Comparison of ENCODE assay signal across 9 mouse cellular contexts in genomic region chr5:112520826-112521702, GRCm38 (mm10). TPM values are rescaled to one million over a fixed set of nuclear protein-coding genes. Genes with fewer than 3 reads are reported as not detected.
A peak's percentile ranks its signal among the peaks of the same experiment; 100 is the strongest.
DNase-seq lines count a peak whose midpoint lies in the region; ATAC-seq and TF ChIP-seq lines count a peak whose summit lies in the region.
"Had no signal": no experiment of that assay in that cellular context is flagged by ENCODE, and none has a peak within 500 bp of the region (broad histone marks: within the 10 kb centered on the region; RNA-seq: fewer than 3 reads in every experiment).

No protein-coding gene starts in this region.

- in situ Hi-C loops in ES-E14 (cut with MboI; ENCODE audit: low sequenced_read_pairs in 2 of 2, unreplicated experiment in 2 of 2): no loop called here

- H3K27ac ChIP-seq in ES-E14 (ENCODE audit: insufficient read depth, low read depth, low read length, poor library complexity, severe bottlenecking): no peak overlapping the region
- peak overlapping the region; percentile 45; the same call in 1 of the 2 replicates for H3K27ac ChIP-seq in cortical plate, adult 2 months (ENCODE audit: insufficient read depth, low read length)
- peak overlapping the region; percentile 71 for H3K27ac ChIP-seq in forebrain, embryonic 16.5 days (ENCODE audit: low read length)
- peak overlapping the region; percentile 49 for H3K27ac ChIP-seq in midbrain, embryonic 12.5 days (replicated peaks)
- no peak overlapping the region for H3K27ac ChIP-seq in gastrocnemius, adult 2 months
- H3K27ac ChIP-seq: limb, embryonic 15.5 days had no signal

- no peaks in the 10 kb centered on the region for H3K27me3 ChIP-seq in forebrain, embryonic 16.5 days (replicated peaks; ENCODE audit: control insufficient read depth, insufficient read depth, low read length)
- peaks cover 52% of the 10 kb centered on the region for H3K27me3 ChIP-seq in midbrain, embryonic 12.5 days

- no peak overlapping the region for H3K4me2 ChIP-seq in forebrain, embryonic 16.5 days (ENCODE audit: low read length)
- H3K4me2 ChIP-seq in midbrain, embryonic 12.5 days (replicated peaks): peak overlapping the region; percentile 28
- H3K4me2 ChIP-seq: limb, embryonic 15.5 days had no signal

- no peaks in the 10 kb centered on the region for H3K9me3 ChIP-seq in ES-E14 (ENCODE audit: control insufficient read depth, insufficient read depth, low read depth, low read length)
- H3K9me3 ChIP-seq in forebrain, embryonic 16.5 days (ENCODE audit: control insufficient read depth, low read length): no peaks in the 10 kb centered on the region
- H3K9me3 ChIP-seq in midbrain, embryonic 12.5 days: 0 out of 2 replicates have a peak, but pooled peaks cover 3% of the 10 kb centered on the region
- H3K9me3 ChIP-seq: limb, embryonic 15.5 days had no signal

- 8% methylated on average over 8 of the region's 8 CpGs for WGBS in forebrain, embryonic 16.5 days
- 1% methylated on average over 8 of the region's 8 CpGs for WGBS in midbrain, embryonic 12.5 days

- peaks cover 5 to 22% of the 10 kb centered on the region in 2 experiments; a peak in 3 of 4 replicates for H3K4me1 ChIP-seq in ES-E14 (ENCODE audit: control insufficient read depth in 2 of 2, insufficient read depth in 2 of 2, low read length in 2 of 2, poor library complexity in 1 of 2)
- H3K4me1 ChIP-seq in cortical plate, adult 2 months (ENCODE audit: control insufficient read depth, insufficient read depth, low read length): peaks cover 22% of the 10 kb centered on the region
- peaks cover 35% of the 10 kb centered on the region for H3K4me1 ChIP-seq in forebrain, embryonic 16.5 days (replicated peaks; ENCODE audit: control insufficient read depth, insufficient read depth, low read length)
- peaks cover 45% of the 10 kb centered on the region for H3K4me1 ChIP-seq in midbrain, embryonic 12.5 days

- TF ChIP-seq CTCF in cortical plate, adult 2 months (IDR thresholded peaks at IDR 0.05; ENCODE audit: extremely low read depth, insufficient read depth, low read length): no peak
- no peak for TF ChIP-seq CTCF in gastrocnemius, adult 2 months (IDR thresholded peaks at IDR 0.05)

- H3K9ac ChIP-seq in ES-E14 (ENCODE audit: insufficient read depth, low read depth, low read length, poor library complexity, severe bottlenecking): no peak overlapping the region
- H3K9ac ChIP-seq in forebrain, embryonic 16.5 days (replicated peaks; ENCODE audit: low read depth, low read length): peak overlapping the region; percentile 19; the same call in 1 of the 2 replicates
- H3K9ac ChIP-seq in midbrain, embryonic 12.5 days (replicated peaks): no peak overlapping the region; the same call in 1 of the 2 replicates
- H3K9ac ChIP-seq: limb, embryonic 15.5 days had no signal

- no peak overlapping the region for H3K4me3 ChIP-seq in ES-E14 (ENCODE audit: insufficient read depth in 1 of 2, low read depth in 1 of 2, low read length in 2 of 2, poor library complexity in 1 of 2, severe bottlenecking in 1 of 2)
- H3K4me3 ChIP-seq in cortical plate, adult 2 months (ENCODE audit: insufficient read depth, low read length): no peak overlapping the region
- no peak overlapping the region for H3K4me3 ChIP-seq in forebrain, embryonic 16.5 days (replicated peaks; ENCODE audit: low read length)
- H3K4me3 ChIP-seq in midbrain, embryonic 12.5 days: no peak overlapping the region
- H3K4me3 ChIP-seq in gastrocnemius, adult 2 months: no peak overlapping the region
- H3K4me3 ChIP-seq: limb, embryonic 15.5 days had no signal

- H3K36me3 ChIP-seq in ES-E14 (ENCODE audit: control insufficient read depth, insufficient read depth, low read length, poor library complexity, severe bottlenecking): no peaks in the 10 kb centered on the region
- H3K36me3 ChIP-seq in forebrain, embryonic 16.5 days (ENCODE audit: control insufficient read depth, insufficient read depth): no peaks in the 10 kb centered on the region
- H3K36me3 ChIP-seq in midbrain, embryonic 12.5 days: no peaks in the 10 kb centered on the region
- H3K36me3 ChIP-seq: limb, embryonic 15.5 days had no signal

- peak; percentile 74 for ATAC-seq in forebrain, embryonic 16.5 days
- peak; percentile 81 for ATAC-seq in midbrain, embryonic 12.5 days (ENCODE audit: low FRiP score, low read depth)

- no peak for TF ChIP-seq POLR2A in cortical plate, adult 2 months (IDR thresholded peaks at IDR 0.05; ENCODE audit: extremely low read depth, insufficient read depth, low read length)

- peak; percentile 44 for DNase-seq in ES-E14 (ENCODE audit: low read depth, low spot score)
- DNase-seq in gastrocnemius, adult 2 months: no peak
- DNase-seq in adrenal gland, adult 8-10 months: no peak
- no peak for DNase-seq in spleen, postnatal 36 days (ENCODE audit: low spot score in 2 of 2)
- DNase-seq in cerebellum, postnatal 14 days: no peak

- intact Hi-C loops in gastrocnemius, adult 2 months (cut with DNase I): no loop called here

TF ChIP-seq in ES-E14, 5 proteins besides CTCF, POLR2A, EP300 and RAD21:
- no peak for TF ChIP-seq HCFC1 (IDR thresholded peaks at IDR 0.05; ENCODE audit: borderline replicate concordance, insufficient read depth, low read length)
TF ChIP-seq in ES-E14: peak in this region for 0.

RNA-seq across cellular contexts. Expression of gene Sez6l, which starts 55.9 kb away (rescaled TPM):
- 0.13 and 0.32 TPM in 2 replicates for total RNA-seq in ES-E14 (2012; rRNA removed)
- 105 and 112 TPM in 2 replicates for polyA plus RNA-seq in cortical plate, adult 2 months (2012; rRNA removed)
- 32.2 and 41.9 TPM in 2 replicates for polyA plus RNA-seq in forebrain, embryonic 16.5 days (2015; fragmentation: Nextera tagmentation; extraction: Ambion mirVana)
- 16.4 and 18.7 TPM in 2 replicates for polyA plus RNA-seq in midbrain, embryonic 12.5 days (2016; fragmentation: Nextera tagmentation; extraction: Ambion mirVana)
- total RNA-seq in gastrocnemius, adult 2 months (2021): not detected
- 10 to 100 TPM in 1 of 4 experiments, 1 to 10 TPM in 3; 5.5 to 10.8 (median 7.5) TPM for total RNA-seq in adrenal gland, adult 8-10 months (2022)

Comparison
In these comparisons a context has a peak if more than half of its experiments do, and no peak if none do; other contexts are left out.
1. H3K27ac ChIP-seq: peak in cortical plate, adult 2 months (single experiment), forebrain, embryonic 16.5 days (single experiment) and midbrain, embryonic 12.5 days (single experiment); none in ES-E14 (single experiment) and gastrocnemius, adult 2 months (single experiment).